Mouse (Mus musculus) kidney, adult 2 months (tissue): Measurements from ENCODE around the gene Rgs11. TPM values are rescaled to one million over a fixed set of nuclear protein-coding genes. Genes with fewer than 3 reads are reported as not detected.

Experiments
- DNase-seq: peaks from one replicate; pipeline ENCODE4 v3.0.0; 2021
- H3K27ac ChIP-seq: fragments of 200-500 bp; 2 replicates; pipeline ENCODE4 v1.5.1; 2012; ENCODE audit warnings: low read depth, low read length, control low read depth, inconsistent platforms; ENCODE audit not compliant: insufficient read depth
- H3K27me3 ChIP-seq: fragments of 200-500 bp; replicated peaks from 2 replicates; pipeline ENCODE4 v1.6.1; 2012; ENCODE audit warnings: mild to moderate bottlenecking, moderate library complexity, low read length, inconsistent platforms; ENCODE audit not compliant: control insufficient read depth, insufficient read depth
- H3K36me3 ChIP-seq: fragments of 200-500 bp; 2 replicates; pipeline ENCODE4 v1.6.1; 2012; ENCODE audit warnings: mild to moderate bottlenecking, moderate library complexity, low read length, inconsistent platforms; ENCODE audit not compliant: control insufficient read depth, insufficient read depth
- H3K4me1 ChIP-seq: fragments of 200-500 bp; 2 replicates; pipeline ENCODE4 v1.6.1; 2011; ENCODE audit warnings: low read length; ENCODE audit not compliant: control insufficient read depth, insufficient read depth
- H3K4me3 ChIP-seq: fragments of 200-500 bp; 2 replicates; pipeline ENCODE4 v1.5.1; 2011; ENCODE audit warnings: mild to moderate bottlenecking, low read depth, low read length, control low read depth; ENCODE audit not compliant: insufficient read depth
- CTCF ChIP-seq: fragments of 200-500 bp; conservative IDR thresholded peaks from 2 replicates; pipeline ENCODE4 v1.5.1; 2011; ENCODE audit warnings: low read depth, mild to moderate bottlenecking, control low read depth, low read length, moderate library complexity, mixed read lengths; ENCODE audit not compliant: insufficient read depth, insufficient read length
- POLR2A ChIP-seq: fragments of 200-500 bp; IDR thresholded peaks from one replicate; pipeline ENCODE4 v1.6.1; 2011; ENCODE audit warnings: low read depth, low read length, control low read depth
- WGBS: fragments of 180-500 bp; shearing (Covaris S2); methylation state at CpG from one replicate; pipeline ENCODE4 v1.1.7; 2018; 5-methylcytosine and 5-hydroxymethylcytosine counted together
- polyA plus RNA-seq: library from polyadenylated mRNA; depleted of rRNA; stranded (reverse); fragments of >200 nt; gene quantifications from 2 replicates; pipeline ENCODE4 v1.2.3, GENCODE M21; 2012

Rgs11 gene
- polyA plus RNA-seq, 1 experiment = 25.0 TPM

GRCm38 (mm10) chr17:26204766-26205165 is 2.0 kb downstream of the Rgs11 start:
- H3K4me1 ChIP-seq = 0 out of 2 replicates have a peak, but pooled peaks cover 7% of the 10 kb centered on the region
- no peaks in the 10 kb centered on the region for H3K36me3 ChIP-seq
- H3K27me3 ChIP-seq = no peaks in the 10 kb centered on the region
- TF ChIP-seq POLR2A (no peak), CTCF (no peak)
- no peak overlapping the region for H3K4me3 ChIP-seq
- WGBS = 38% methylated on average over 11 of the region's 11 CpGs
- H3K27ac ChIP-seq = no peak overlapping the region
- no peak for DNase-seq

- no peak for TF ChIP-seq POLR2A
- TF ChIP-seq CTCF = no peak
- DNase-seq = no peak
Observed at GRCm38 (mm10) chr17:26206392-26206791, 3.6 kb downstream of the Rgs11 start.

GRCm38 (mm10) chr17:26207686-26208085 is 4.9 kb downstream of the Rgs11 start, which contains the start of gene Arhgdig:
Arhgdig (minus strand) TSS chr17:26207786.
- TF ChIP-seq CTCF (no peak), POLR2A (no peak)
- Histone ChIP-seq H3K27ac (no peak within 1 kb of the TSS), H3K36me3 (no peaks in the 10 kb centered on the region), H3K27me3 (no peaks in the 10 kb centered on the region), H3K4me1 (0 out of 2 replicates have a peak, but pooled peaks cover 5% of the 10 kb centered on the region), H3K4me3 (no peak within 1 kb of the TSS)
- WGBS = 80% methylated on average over 12 of the region's 12 CpGs
- DNase-seq = no peak

More at GRCm38 (mm10) chr17:26206392-26206791, 3.6 kb downstream of the Rgs11 start:
- WGBS = 69% methylated on average over 1 of the region's 1 CpGs
- Histone ChIP-seq H3K4me3 (no peak overlapping the region), H3K36me3 (no peaks in the 10 kb centered on the region), H3K4me1 (0 out of 2 replicates have a peak, but pooled peaks cover 7% of the 10 kb centered on the region), H3K27ac (no peak overlapping the region), H3K27me3 (no peaks in the 10 kb centered on the region)

GRCm38 (mm10) chr17:26212241-26212640 is 9.5 kb downstream of the Rgs11 start:
- no peak for TF ChIP-seq CTCF
- TF ChIP-seq POLR2A = no peak
- WGBS = 81% methylated on average over 7 of the region's 7 CpGs
- Histone ChIP-seq H3K4me1 (no peaks in the 10 kb centered on the region), H3K36me3 (no peaks in the 10 kb centered on the region; the same call in 1 of the 2 replicates), H3K27ac (no peak overlapping the region; the same call in 1 of the 2 replicates), H3K4me3 (no peak overlapping the region), H3K27me3 (no peaks in the 10 kb centered on the region)
- no peak for DNase-seq

GRCm38 (mm10) chr17:26212681-26213080 is 9.9 kb downstream of the Rgs11 start:
- Histone ChIP-seq H3K4me3 (no peak overlapping the region), H3K27me3 (no peaks in the 10 kb centered on the region), H3K4me1 (no peaks in the 10 kb centered on the region), H3K36me3 (no peaks in the 10 kb centered on the region; the same call in 1 of the 2 replicates), H3K27ac (peak overlapping the region; percentile 43; the same call in 1 of the 2 replicates)
- TF ChIP-seq POLR2A (no peak), CTCF (no peak)
- peak; percentile 18 for DNase-seq
- WGBS = 79% methylated on average over 11 of the region's 11 CpGs

- no peak for TF ChIP-seq POLR2A
- TF ChIP-seq CTCF = no peak
- DNase-seq = peak; percentile 43
- H3K4me1 ChIP-seq = peaks cover 11% of the 10 kb centered on the region; the same call in 1 of the 2 replicates
- WGBS = 45% methylated on average over 2 of the region's 2 CpGs
- no peaks in the 10 kb centered on the region for H3K27me3 ChIP-seq
- H3K4me3 ChIP-seq = no peak overlapping the region
- H3K27ac ChIP-seq = peak overlapping the region; percentile 57
- no peaks in the 10 kb centered on the region for H3K36me3 ChIP-seq
Observed at GRCm38 (mm10) chr17:26221508-26221907, 18.8 kb downstream of the Rgs11 start.

GRCm38 (mm10) chr17:26225150-26225549 is 22.4 kb downstream of the Rgs11 start:
- H3K4me1 ChIP-seq = peaks cover 11% of the 10 kb centered on the region; the same call in 1 of the 2 replicates
- WGBS = 41% methylated on average over 12 of the region's 12 CpGs
- peak; percentile 72 for DNase-seq
- H3K27ac ChIP-seq = peak overlapping the region; percentile 85
- no peaks in the 10 kb centered on the region for H3K27me3 ChIP-seq
- H3K36me3 ChIP-seq = no peaks in the 10 kb centered on the region
- no peak overlapping the region for H3K4me3 ChIP-seq
- TF ChIP-seq CTCF (no peak), POLR2A (no peak)
